16 mouse cellular contexts compared by ENCODE assay signal in the genomic region with DNA sequence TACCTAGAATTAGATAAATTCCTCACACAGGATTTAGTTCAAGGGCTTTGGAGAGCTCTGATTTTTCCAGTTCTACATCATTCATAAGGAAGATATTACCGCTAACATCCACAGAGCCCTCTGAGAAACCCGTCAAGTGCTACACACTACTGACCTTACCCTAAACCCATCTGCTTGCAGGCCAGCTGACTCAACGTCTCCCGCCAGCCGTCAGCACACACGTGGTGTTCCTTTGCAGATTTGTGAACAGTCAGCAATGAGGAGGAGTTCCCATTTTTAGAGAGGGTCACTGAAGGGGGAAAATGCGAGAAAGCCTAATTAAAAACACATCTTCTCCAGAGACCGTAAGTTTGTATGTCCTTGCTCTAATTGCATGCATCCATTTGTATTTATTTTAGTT.
DNase-seq lines count a peak whose midpoint lies in the region; ATAC-seq lines count a peak whose summit lies in the region.
"Had no signal": no experiment of that assay in that cellular context is flagged by ENCODE, and none has a peak within 500 bp of the region (broad histone marks: within the 10 kb centered on the region; RNA-seq: fewer than 3 reads in every experiment).

No protein-coding gene starts in this region.

- 48% methylated on average over 8 of the region's 8 CpGs for WGBS in hindbrain, embryonic 15.5 days
- 52% methylated on average over 8 of the region's 8 CpGs for WGBS in hindbrain, embryonic 11.5 days
- 37% methylated on average over 8 of the region's 8 CpGs for WGBS in forebrain, embryonic 15.5 days

- no peak for DNase-seq in hindbrain, embryonic 11.5 days (ENCODE audit: low spot score)
- DNase-seq in NIH3T3 (ENCODE audit: low read depth) = peak; percentile 11
- DNase-seq in embryo, embryonic 10.5 days (ENCODE audit: low spot score) = peak; percentile 56
- DNase-seq in frontal cortex, postnatal 25 days (ENCODE audit: low spot score in 2 of 2) = no peak
- DNase-seq: cerebellum, adult 18-20 months; gastrocnemius, postnatal 25 days; heart, postnatal 14 days; kidney, adult 9 months; lung, adult 18-20 months; right cerebral cortex, postnatal 25 days; thymus, postnatal 36 days had no signal

- H3K4me3 ChIP-seq in hindbrain, embryonic 15.5 days = no peak overlapping the region
- no peak overlapping the region for H3K4me3 ChIP-seq in hindbrain, embryonic 11.5 days (ENCODE audit: low read depth, low read length)
- H3K4me3 ChIP-seq in forebrain, embryonic 15.5 days = no peak overlapping the region
- H3K4me3 ChIP-seq: heart, embryonic 10.5 days; left cerebral cortex, adult 2 months had no signal

- H3K4me2 ChIP-seq in hindbrain, embryonic 15.5 days = no peak overlapping the region
- no peak overlapping the region for H3K4me2 ChIP-seq in hindbrain, embryonic 11.5 days (replicated peaks; ENCODE audit: low read depth, low read length)
- no peak overlapping the region for H3K4me2 ChIP-seq in forebrain, embryonic 15.5 days (replicated peaks)

- H3K27ac ChIP-seq in hindbrain, embryonic 15.5 days (replicated peaks) = 0 out of 2 replicates have a peak overlapping the region, but pooled peaks have one; percentile 20
- H3K27ac ChIP-seq in hindbrain, embryonic 11.5 days (ENCODE audit: low read depth, low read length) = no peak overlapping the region
- H3K27ac ChIP-seq in forebrain, embryonic 15.5 days (replicated peaks) = no peak overlapping the region
- H3K27ac ChIP-seq: heart, embryonic 10.5 days; left cerebral cortex, adult 2 months had no signal

- no peak overlapping the region for H3K9ac ChIP-seq in hindbrain, embryonic 15.5 days
- H3K9ac ChIP-seq in hindbrain, embryonic 11.5 days (ENCODE audit: low read depth, low read length) = no peak overlapping the region
- H3K9ac ChIP-seq in forebrain, embryonic 15.5 days (replicated peaks) = no peak overlapping the region

- H3K27me3 ChIP-seq in hindbrain, embryonic 15.5 days = no peaks in the 10 kb centered on the region
- H3K27me3 ChIP-seq in hindbrain, embryonic 11.5 days (ENCODE audit: control insufficient read depth, insufficient read depth, low read length) = no peaks in the 10 kb centered on the region
- H3K27me3 ChIP-seq in forebrain, embryonic 15.5 days = no peaks in the 10 kb centered on the region

- ATAC-seq in hindbrain, embryonic 15.5 days (ENCODE audit: low FRiP score, low read depth) = no peak
- ATAC-seq in hindbrain, embryonic 11.5 days (ENCODE audit: low FRiP score) = no peak
- ATAC-seq in forebrain, embryonic 15.5 days (replicated peaks) = peak; percentile 70; the same call in 1 of the 2 replicates
- no peak for ATAC-seq in activated CD4-positive, CD25-positive, alpha-beta regulatory T cell, adult 4 months

- H3K36me3 ChIP-seq in hindbrain, embryonic 15.5 days = no peaks in the 10 kb centered on the region
- no peaks in the 10 kb centered on the region for H3K36me3 ChIP-seq in hindbrain, embryonic 11.5 days (ENCODE audit: control insufficient read depth, insufficient read depth, low read length)
- H3K36me3 ChIP-seq in forebrain, embryonic 15.5 days = no peaks in the 10 kb centered on the region

- H3K4me1 ChIP-seq in hindbrain, embryonic 15.5 days (replicated peaks) = 0 out of 2 replicates have a peak, but pooled peaks cover 3% of the 10 kb centered on the region
- H3K4me1 ChIP-seq in hindbrain, embryonic 11.5 days (replicated peaks; ENCODE audit: control insufficient read depth, insufficient read depth, low read length) = no peaks in the 10 kb centered on the region
- peaks cover 4% of the 10 kb centered on the region for H3K4me1 ChIP-seq in forebrain, embryonic 15.5 days
- H3K4me1 ChIP-seq: heart, embryonic 10.5 days had no signal

- no peaks in the 10 kb centered on the region for H3K9me3 ChIP-seq in hindbrain, embryonic 15.5 days
- no peaks in the 10 kb centered on the region for H3K9me3 ChIP-seq in hindbrain, embryonic 11.5 days (ENCODE audit: control insufficient read depth, low read length)
- H3K9me3 ChIP-seq in forebrain, embryonic 15.5 days = no peaks in the 10 kb centered on the region
- H3K9me3 ChIP-seq: heart, embryonic 10.5 days had no signal

Comparison
In these comparisons a context has a peak if more than half of its experiments do, and no peak if none do; other contexts are left out.
1. DNase-seq: peak in NIH3T3 (single experiment) and embryo, embryonic 10.5 days (single experiment); none in hindbrain, embryonic 11.5 days (single experiment) and frontal cortex, postnatal 25 days (0 of 2).